Mouse (Mus musculus) testis, adult 2 months (tissue): ENCODE data around the gene Adh5. TPM values are rescaled to one million over a fixed set of nuclear protein-coding genes. Genes with fewer than 3 reads are reported as not detected.

ENCODE experiments used
- H3K27ac ChIP-seq: fragments of 200-500 bp; 2 replicates; pipeline ENCODE4 v1.5.1; 2012; ENCODE audit warnings: low read depth, low read length; ENCODE audit not compliant: control insufficient read depth, insufficient read depth
- H3K27me3 ChIP-seq: fragments of 200-500 bp; 2 replicates; pipeline ENCODE4 v1.6.1; 2012; ENCODE audit warnings: mild to moderate bottlenecking, low read length, moderate library complexity; ENCODE audit not compliant: control insufficient read depth, insufficient read depth
- H3K36me3 ChIP-seq: fragments of 200-500 bp; 2 replicates; pipeline ENCODE4 v1.6.1; 2012; ENCODE audit warnings: mild to moderate bottlenecking, low read length; ENCODE audit not compliant: control insufficient read depth, insufficient read depth
- H3K4me1 ChIP-seq: fragments of 200-500 bp; 2 replicates; pipeline ENCODE4 v1.6.1; 2012; ENCODE audit warnings: low read length; ENCODE audit not compliant: control insufficient read depth, insufficient read depth
- H3K4me3 ChIP-seq: fragments of 200-500 bp; 2 replicates; pipeline ENCODE4 v1.5.1; 2012; ENCODE audit warnings: low read depth, mild to moderate bottlenecking, low read length, moderate library complexity, mixed read lengths; ENCODE audit not compliant: control insufficient read depth
- CTCF ChIP-seq: fragments of 200-500 bp; IDR thresholded peaks from 2 replicates; pipeline ENCODE4 v1.5.1; 2012; ENCODE audit warnings: low read depth, mild to moderate bottlenecking, inconsistent platforms, low read length, moderate library complexity; ENCODE audit not compliant: control insufficient read depth, insufficient read depth, insufficient replicate concordance
- POLR2A ChIP-seq: fragments of 200-500 bp; IDR thresholded peaks from 2 replicates; pipeline ENCODE4 v1.6.1; 2012; ENCODE audit warnings: low read depth, mild to moderate bottlenecking, inconsistent platforms, low read length, moderate library complexity; ENCODE audit not compliant: control insufficient read depth
- polyA plus RNA-seq: library from polyadenylated mRNA; depleted of rRNA; stranded (reverse); fragments of >200 nt; gene quantifications from 2 replicates; pipeline ENCODE4 v1.2.3, GENCODE M21; 2012

The Adh5 gene
- polyA plus RNA-seq, 1 experiment, result 19.2 TPM

DNA sequence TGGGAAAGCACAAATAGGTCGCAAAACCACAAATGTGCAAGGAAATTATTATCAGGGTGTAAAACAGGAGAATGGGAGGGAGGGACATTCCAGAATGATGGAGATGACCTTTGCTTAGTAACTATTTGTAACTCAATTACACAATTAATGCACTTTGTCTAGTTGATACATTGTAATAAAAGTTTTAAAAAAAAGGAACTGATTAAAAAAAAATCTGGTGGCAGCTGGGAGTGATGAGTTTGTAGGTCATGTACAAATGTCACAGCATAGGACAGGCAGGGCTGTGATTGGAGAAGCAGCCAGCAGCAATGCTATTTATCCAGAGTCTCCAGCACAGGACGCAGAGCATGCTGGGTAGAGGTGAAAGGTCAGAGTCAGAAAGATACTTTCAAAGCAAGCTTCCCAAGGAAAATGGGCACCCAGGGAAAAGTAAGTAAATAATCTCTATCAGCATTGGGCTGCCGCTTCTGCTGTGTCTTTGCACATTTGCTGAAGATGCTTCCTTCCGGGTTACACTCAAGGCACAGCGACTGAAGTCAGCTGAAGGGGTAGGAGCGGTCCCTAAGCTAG, 27.7 kb upstream of the Adh5 start, which contains the start of gene Adh4:
TSS of gene Adh4 (plus strand) at position 346 of the 570 bp plus-strand sequence.
- H3K27ac ChIP-seq, result no peak within 1 kb of the TSS
- no peak for TF ChIP-seq CTCF
- TF ChIP-seq POLR2A, result no peak
- no peaks in the 10 kb centered on the region for H3K27me3 ChIP-seq

GRCm38 (mm10) chr3:138419369-138419768, 23.5 kb upstream of the Adh5 start:
- Histone ChIP-seq H3K27ac (no peak overlapping the region), H3K4me1 (no peaks in the 10 kb centered on the region; the same call in 1 of the 2 replicates), H3K27me3 (no peaks in the 10 kb centered on the region), H3K36me3 (no peaks in the 10 kb centered on the region), H3K4me3 (no peak overlapping the region)
- no peak for TF ChIP-seq CTCF
- no peak for TF ChIP-seq POLR2A

More for the DNA sequence above, 27.7 kb upstream of the Adh5 start, which contains the start of gene Adh4:
- no peaks in the 10 kb centered on the region for H3K36me3 ChIP-seq
- peak within 1 kb of the TSS; percentile 13; the same call in 1 of the 2 replicates for H3K4me3 ChIP-seq
- no peaks in the 10 kb centered on the region; the same call in 1 of the 2 replicates for H3K4me1 ChIP-seq

DNA sequence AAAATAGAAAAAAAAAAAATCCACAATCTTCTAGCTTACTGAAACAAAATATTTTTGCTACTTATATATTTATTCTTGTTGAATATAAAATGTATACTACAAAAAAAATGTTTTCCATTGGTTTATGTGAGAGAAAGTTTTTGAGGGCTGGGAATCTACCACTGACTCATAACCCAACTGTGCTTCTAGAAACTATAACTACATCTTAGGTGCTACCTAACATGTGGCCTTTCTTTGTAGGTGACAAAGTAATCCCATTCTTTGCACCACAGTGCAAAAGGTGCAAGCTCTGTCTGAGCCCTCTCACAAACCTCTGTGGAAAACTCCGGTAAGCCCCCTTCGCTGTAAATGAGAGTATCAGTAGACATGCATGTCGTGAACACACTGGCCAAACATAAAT, 22.5 kb upstream of the Adh5 start:
- H3K27me3 ChIP-seq, result no peaks in the 10 kb centered on the region
- H3K27ac ChIP-seq, result no peak overlapping the region
- TF ChIP-seq POLR2A (no peak), CTCF (no peak)
- H3K36me3 ChIP-seq, result no peaks in the 10 kb centered on the region
- no peak overlapping the region for H3K4me3 ChIP-seq
- H3K4me1 ChIP-seq, result no peaks in the 10 kb centered on the region; the same call in 1 of the 2 replicates

DNA sequence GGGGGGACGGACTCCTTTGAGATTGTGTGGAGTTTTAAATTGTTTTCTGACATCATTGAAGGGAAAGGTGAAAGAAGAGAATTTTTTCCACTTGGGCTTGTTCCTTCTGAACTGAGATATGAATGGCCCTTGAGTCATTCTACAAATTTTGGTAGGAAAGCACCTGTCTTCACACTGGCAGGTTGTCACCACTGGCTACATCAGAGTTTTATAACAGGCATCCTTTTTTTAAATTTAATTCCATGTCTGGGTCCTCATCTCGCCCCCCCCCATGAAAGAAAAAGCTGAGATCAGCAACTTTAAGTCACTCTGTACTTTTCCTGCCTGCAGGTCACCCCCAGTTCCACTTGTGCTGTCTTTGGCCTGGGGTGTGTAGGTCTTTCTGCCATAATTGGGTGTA, 19.2 kb upstream of the Adh5 start:
- Histone ChIP-seq H3K4me3 (no peak overlapping the region), H3K36me3 (no peaks in the 10 kb centered on the region), H3K27me3 (no peaks in the 10 kb centered on the region), H3K27ac (no peak overlapping the region), H3K4me1 (no peaks in the 10 kb centered on the region; the same call in 1 of the 2 replicates)
- TF ChIP-seq POLR2A, result no peak
- TF ChIP-seq CTCF, result no peak

GRCm38 (mm10) chr3:138424247-138424646, 18.6 kb upstream of the Adh5 start:
- Histone ChIP-seq H3K4me3 (no peak overlapping the region), H3K27ac (no peak overlapping the region), H3K27me3 (no peaks in the 10 kb centered on the region), H3K4me1 (no peaks in the 10 kb centered on the region; the same call in 1 of the 2 replicates), H3K36me3 (no peaks in the 10 kb centered on the region)
- TF ChIP-seq CTCF (no peak), POLR2A (no peak)

DNA sequence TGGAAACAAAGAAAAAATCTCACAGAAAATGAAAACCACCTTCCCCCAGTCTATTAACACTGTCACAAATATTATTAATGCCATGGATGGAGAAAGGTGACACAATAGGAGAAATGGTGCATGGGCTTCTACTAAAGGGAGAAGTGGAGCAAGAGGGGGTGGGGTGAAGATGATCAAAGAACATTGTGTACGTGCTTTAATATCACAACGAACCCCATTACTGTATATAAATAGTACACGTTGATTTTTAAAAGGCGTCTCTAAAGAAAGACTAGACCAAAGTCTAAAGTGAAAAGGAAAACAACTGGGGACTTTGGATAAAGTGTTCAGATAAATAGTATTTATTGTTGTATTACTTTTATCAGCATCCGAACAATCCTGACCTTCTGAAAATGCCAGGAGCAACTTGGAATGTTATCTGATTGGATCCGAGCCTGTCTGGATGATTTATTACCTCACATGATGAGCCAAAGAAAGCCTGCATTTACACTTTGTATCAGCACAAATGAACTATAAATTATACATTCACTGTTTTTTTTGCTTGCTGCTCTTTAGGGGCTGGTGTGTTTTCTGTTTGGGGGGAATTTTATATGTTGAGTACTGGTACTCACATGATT, 12.4 kb upstream of the Adh5 start:
- TF ChIP-seq CTCF (no peak), POLR2A (no peak)
- Histone ChIP-seq H3K27me3 (no peaks in the 10 kb centered on the region), H3K36me3 (no peaks in the 10 kb centered on the region), H3K27ac (no peak overlapping the region), H3K4me1 (no peaks in the 10 kb centered on the region), H3K4me3 (no peak overlapping the region)

DNA sequence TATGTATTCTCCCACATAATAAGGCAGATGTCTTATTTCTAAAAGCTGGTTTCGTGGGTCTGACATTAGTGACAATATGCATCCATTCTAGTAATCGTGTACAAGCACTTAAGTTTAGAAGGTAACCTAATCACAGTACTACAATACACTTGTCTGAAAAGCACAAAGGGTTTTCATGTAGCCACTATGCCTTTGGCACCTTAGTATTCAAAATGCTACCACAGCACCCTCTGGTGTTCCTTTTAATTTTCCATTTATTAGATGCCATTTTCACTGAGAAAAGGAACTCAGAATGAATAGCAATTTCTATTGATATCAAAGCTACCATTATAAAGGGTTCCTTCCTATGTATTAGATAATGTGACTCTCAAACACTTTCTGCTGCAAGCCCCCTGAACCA, 11.1 kb upstream of the Adh5 start:
- Histone ChIP-seq H3K36me3 (no peaks in the 10 kb centered on the region), H3K4me3 (no peak overlapping the region), H3K4me1 (no peaks in the 10 kb centered on the region), H3K27ac (no peak overlapping the region), H3K27me3 (no peaks in the 10 kb centered on the region)
- TF ChIP-seq CTCF, result no peak
- TF ChIP-seq POLR2A, result no peak
